Mouse (Mus musculus) kidney, postnatal 4 days (tissue): Measurements from ENCODE around the gene Gm20517.
"Not testable (repeated sequence)": the region's sequence is repeated elsewhere in the genome, so short reads cannot be mapped to it uniquely, and the experiment has no call there.

ENCODE experiments used
- DNase-seq, 2 experiments: peaks; one replicate each; pipeline ENCODE4 v3.0.0; 2021; ENCODE audit warnings: mixed read lengths in 2 of 2

Gene Gm20517

DNA sequence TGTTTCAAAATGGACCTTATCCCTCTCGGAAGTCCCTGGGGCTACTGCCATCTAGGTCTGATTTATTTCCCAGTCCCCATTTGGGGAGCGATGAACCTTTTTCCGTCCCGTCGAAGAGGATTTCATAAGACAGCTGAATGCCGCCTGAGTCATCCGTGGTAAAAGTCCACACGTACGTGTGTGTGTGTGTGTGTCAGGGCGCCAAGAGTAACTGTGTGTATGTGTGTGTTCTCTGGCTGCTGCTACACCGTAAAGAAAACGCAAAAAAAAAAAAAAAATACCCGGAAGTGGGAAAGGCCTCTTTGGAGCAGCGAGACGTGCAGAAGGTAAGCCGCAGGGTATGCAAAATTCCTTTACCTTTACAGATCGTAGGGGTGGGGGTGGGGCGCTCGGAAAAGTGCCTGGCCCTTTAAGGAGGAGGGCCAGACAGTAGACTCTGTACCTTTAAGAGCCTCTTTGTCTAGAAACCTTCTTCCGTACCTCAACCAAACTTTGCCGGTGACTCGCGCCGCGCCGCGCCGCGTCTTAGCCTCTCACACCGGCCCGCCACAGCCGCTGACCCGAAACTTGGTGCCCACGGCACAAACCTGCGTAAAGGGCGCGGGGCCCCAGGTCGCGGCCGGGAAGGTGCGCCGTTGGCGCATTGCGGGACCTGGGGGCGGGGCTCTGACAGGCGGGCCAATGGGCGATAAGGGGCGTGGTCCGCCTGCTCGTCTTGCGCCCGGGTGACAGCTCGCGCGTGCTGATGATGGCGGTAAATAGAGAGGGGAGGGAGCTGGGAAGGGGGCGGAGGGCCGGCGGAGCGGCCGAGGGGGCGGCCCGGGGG, 17.7 kb downstream of the Gm20517 start:
- DNase-seq: peak; percentile 97 to 98

DNA sequence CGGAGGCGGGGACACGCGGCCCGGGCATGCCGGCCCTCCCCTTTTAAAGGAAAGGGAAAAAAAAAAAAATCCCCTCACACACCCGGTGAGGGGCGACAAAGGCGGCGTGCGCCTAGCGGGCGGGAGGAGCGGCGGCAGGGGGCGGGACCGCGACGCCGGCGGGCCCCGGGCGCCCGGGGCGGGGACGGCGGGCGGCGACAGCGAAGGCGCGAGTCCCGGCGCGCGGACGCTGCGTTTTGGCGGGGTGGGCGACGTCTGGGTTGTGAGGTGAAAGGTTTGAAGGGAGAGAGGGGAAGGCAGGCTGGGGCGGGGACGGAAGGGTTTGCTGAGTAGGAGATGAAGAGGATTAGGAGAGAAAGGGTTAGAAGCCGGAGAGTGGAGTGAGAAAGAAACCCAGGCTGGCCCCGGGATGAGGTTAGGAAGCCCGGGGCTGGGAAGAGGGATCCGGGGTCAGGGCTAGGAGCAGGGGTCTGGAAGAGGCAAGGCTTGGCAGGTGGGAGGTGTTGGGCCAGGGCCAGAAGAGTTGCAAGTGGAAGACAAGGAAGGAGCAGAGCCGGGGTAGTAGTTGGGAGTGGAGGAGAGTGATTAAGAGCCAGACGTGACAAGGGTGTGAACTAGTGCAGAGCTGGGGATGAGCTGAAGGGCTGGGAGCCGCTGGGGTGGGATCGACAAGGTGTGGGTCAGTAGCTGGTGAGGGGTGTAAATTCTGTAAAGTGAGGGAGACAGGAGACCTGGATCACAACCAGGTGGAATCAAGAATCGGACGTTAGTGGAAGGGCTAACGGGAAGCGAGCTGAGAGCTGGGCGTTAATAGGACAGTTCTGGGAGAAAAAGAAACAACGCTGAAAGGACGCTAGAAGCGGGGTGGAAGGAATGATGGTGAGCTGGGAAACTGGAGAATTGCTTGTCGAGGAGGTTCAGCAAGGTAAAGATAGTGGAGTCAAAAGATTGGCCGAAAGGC, 18.6 kb downstream of the Gm20517 start:
- DNase-seq: no peak

DNA sequence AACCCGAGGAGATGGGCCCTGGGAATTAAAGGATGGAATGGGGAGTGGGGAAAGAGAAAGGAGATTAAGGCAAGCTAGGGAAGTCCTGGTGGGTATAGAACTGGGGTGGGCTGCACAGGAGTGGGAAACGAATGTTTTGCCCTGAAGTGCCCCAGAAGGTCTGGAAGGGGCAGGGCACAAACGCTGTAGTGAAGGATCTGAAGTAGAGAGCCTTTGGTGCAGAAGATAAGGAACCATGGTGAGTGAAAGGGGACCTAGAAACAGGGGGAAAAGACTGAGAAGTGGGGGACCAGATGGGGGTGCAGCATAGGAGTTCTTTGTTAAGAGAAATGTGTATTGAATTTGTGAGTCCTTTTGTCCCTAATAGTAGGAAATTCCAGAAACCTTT, 19.3 kb downstream of the Gm20517 start, which contains the start of gene Usp49:
Gene Usp49, plus strand, starts transcription at position 13 of the 388 bp plus-strand sequence.
- no peak for DNase-seq

DNA sequence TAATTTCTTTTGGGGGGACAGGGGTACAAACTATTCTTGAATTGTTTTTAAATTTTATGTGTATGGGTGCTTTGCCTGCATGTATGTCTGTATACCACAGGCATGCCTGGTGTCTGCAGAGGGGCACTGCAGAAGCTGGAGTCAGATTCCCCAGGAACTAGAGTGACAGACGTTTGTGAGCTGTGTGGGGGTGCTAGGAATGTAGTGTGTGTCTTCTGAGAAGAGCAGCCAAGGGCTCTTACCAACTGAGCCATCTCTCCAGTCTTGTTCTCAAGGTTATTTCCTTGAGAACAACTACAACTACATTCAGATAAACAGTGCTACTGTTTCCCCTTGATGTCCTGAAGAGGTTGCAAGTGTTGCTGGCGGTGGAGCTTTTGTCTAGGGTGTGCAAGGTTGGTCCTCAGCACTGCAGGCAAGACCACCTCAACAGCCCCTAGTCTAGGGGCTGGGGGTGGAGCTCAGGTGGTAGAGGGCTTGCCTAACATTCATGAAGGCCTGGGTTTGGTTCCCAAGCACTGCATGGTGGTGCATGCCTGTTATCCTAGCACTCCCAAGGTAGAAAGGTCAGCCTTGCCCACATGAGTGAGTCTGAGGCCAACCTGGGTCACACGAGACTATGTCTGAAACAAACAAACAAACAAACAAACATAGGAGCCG, 20.9 kb downstream of the Gm20517 start:
- DNase-seq: no peak

DNA sequence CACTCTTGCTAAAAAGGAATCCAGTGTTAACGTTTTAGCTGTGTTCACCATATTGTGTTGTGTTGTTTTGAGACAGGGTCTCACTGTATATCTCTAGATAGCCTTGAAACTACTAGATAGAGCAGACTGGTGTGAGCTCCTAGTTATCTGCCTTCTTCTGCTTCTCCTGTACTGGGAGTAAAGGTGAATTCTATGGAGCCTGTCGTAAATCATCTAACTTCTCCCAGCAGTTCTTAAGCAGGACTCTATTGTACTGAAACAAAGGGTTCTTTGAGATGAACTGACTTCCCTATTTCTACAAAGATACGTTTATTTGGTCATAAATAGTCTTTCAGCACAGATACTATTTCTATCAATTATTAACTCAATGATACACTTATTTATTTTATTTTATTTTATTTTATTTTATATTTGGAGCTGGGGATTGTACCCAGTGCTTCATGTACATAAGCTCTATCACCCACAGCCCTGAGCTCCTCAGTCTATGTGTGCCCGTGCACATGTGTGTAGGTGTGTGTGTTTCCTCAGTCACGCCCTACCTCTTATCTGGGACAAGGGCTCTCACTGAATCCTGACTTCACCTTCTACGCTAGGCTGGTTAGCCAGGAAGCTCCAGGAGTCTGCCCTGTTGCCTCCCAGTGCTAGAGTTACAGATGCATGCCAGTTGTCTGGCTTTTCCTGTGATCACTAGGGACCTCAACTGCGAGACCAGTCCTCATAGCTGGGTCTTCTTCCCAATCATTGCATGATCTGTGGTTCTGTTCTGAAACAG, 22.8 kb downstream of the Gm20517 start:
- DNase-seq: no peak

DNA sequence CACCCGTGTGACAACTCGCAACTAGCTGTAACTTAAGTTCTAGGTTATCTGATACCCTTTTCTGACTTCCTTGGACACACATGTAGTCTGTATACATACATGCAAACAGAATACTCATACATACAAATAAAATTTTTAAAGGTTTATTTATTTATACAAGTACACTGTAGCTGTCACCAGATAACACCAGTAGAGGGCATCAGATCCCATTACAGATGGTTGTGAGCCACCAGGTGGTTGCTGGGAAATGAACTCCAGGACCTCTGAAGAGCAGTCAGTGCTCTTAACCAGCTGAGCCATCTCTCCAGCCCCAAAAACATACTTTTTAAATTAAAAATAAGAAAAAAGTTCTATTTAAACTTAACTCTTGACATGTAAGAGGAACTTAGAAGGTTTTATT, 31.6 kb downstream of the Gm20517 start:
- DNase-seq: no peak

DNA sequence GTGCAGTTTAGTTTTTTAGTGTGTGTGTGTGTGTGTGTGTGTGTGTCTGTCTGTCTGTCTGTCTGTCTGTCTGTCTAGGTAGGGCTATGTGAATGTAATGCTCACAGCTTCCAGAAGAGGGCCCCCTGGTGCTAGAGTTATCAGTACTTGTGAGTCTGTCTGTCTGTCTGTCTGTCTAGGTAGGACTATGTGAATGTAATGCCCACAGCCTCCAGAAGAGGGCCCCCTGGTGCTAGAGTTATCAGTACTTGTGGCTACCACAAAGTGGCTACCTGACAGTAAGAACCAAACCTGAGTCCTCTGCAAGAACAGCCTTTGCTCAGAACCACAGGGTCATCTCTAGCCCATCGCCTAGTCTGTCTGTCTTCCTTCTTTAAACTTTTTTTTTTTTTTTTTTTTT, 35.3 kb downstream of the Gm20517 start:
- peak; percentile 73 to 83 for DNase-seq

DNA sequence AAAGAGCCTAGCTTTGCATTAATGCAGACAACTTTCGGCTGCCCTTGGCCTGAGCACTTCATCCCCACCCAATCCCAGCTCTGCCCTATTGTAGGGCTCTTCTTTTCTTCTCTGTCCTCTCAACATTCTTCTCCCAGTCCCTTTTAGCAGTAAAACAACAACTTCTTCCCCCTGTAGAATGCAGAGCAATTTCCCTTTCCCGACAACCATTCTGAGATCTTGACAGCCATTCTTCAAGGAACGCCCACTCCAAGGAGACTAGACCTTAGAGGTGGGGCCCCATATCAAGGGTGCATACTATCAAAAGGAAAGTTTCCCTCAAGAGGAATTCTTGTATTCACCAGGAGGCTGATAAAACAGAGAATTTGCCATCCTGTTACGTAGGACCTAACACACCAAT, 37.6 kb downstream of the Gm20517 start:
- DNase-seq: no peak

DNA sequence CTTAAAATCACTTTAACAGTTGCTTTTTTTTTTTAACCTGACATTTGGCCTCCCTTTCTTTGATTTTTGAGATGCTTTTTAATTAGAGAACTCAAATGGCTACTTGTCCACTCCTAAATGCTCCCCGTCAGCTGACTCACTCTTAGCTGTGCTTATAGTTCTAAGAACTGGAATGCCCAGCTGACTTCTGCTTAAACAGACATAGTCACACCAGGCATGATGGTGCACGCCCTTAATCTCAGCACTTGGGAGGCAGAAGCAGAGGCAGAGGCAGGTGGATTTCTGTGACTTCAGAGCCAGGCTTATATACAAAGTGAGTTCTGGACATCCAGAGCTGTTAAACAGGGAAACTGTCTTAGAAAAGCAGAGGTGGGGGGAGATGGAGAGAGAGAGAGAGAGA, 40.6 kb downstream of the Gm20517 start:
- DNase-seq: no peak

DNA sequence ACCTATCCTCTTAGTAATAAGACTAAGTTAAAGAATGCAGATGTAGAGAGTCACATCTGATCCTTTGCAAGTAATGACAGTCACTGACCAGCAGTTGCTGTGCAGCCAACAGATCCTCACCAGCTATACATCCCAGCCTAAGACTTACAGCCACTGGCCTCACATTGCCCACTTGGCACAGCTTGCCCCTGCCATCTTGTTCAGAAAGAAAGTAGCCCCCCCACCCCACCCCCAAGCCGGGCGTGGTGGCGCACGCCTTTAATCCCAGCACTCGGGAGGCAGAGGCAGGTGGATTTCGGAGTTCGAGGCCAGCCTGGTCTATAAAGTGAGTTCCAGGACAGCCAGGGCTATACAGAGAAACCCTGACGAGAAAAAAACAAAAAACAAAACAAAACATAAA, 43.0 kb downstream of the Gm20517 start:
- DNase-seq: not testable (repeated sequence)

DNA sequence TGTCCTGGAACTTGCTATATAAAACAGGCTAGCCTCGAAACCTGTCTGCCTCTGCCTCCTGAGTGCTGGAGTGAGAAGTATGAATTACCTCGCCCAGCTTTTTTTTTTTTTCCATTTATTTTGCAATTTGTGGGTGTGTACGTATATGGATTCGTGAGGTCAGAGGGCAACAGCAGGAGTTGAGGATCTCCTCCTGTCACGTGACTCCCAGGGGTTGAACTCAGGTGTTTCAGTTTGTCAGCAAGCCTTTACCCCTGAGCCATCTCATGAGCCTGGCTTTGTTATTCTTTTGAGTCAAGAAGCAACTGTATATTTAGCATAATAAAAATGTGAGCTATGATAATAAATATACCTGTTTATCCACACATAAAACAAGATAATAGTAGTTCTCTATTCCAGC, 44.3 kb downstream of the Gm20517 start:
- DNase-seq: no peak

DNA sequence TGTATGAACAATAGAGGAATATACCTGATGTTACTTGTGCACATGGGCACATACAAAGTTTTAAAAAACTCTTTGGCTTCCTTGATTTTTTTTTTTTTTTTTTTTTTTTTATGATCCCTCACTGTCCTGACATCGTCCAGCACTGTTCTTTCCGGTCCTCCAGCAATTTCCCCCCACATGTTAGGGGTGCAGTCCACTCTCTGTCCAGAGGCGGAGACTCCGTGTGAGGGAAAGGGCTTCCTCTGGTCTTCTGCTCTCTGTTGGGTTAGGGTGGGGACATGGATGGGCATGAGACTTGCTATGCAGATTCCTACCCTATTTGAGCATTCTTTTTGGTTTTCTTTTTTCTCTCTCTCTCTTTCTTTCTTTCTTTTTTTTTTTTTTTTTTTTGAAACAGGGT, 46.5 kb downstream of the Gm20517 start:
- DNase-seq: no peak

DNA sequence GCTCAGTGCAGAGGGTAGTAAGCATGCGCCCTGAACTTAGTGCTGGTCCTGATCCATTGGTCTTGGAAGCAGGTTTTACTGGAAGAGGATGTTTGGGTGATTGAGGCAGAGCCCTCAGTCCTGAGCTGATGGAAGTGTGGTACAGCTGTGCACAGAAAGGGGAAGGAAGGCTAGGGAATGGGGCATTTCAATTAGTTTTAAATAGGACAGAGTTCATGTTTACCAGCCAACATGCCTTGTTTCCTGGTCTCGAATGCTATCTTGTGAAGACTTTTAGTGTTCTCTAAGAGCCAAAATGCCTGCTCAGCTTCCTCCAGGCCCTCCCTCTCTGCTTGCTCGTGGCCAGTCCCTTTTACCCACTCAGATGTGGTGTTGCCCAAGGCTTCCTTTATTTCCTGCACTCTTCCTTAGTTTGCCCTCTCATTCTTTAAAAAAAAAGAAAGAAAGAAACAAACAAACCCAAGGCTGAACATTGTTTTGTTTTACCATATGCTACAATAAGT, 47.4 kb downstream of the Gm20517 start:
- no peak for DNase-seq

DNA sequence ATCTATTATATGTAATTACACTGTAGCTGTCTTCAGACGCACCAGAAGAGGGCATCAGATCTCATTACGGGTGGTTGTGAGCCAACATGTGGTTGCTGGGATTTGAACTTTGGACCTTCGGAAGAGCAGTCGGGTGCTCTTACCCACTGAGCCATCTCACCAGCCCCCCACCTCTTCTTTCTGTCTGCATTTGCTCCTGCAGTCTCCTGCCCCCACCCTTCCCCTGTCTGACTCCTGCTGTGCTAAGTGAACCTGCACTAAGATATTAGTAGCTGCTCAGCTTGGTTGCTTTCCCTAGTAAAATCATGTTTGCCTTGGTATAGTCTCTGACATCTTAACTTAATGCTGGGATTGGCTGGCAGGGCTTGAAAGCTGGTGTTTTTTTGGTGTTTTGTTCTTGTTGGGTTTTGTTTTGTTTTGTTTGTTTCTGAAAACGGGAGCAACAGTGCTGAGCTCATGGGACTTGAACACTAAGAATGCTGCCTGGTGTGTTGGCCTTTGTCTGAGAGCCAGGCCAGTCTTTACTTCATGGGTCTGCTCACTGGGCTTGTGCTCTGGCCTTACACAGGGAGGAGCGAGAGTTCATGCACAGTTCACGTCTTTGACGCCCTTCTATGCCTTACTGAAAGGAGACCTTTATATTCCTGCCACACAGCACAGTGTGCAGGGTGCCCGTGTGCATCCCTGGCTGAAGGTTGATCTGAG, 51.8 kb downstream of the Gm20517 start:
- DNase-seq: no peak

DNA sequence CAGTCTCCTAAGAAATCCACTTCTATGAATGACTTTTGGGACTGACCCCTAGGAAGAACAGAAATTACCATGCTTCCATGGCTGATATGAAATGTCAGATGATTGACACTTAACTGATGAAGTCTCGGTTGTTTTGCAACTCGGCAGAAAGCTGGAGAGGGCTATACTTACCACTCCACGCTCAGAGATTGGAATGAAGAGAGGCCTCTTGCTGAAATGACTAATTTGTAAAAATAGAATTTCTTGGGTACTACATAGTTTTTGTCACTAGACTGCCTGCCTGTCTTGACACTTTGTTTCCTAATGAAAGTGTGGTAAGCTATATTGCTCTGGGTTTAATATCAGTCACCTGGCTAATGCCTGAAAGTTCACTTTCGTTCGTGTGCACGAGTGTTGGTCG, 53.1 kb downstream of the Gm20517 start:
- DNase-seq: no peak

DNA sequence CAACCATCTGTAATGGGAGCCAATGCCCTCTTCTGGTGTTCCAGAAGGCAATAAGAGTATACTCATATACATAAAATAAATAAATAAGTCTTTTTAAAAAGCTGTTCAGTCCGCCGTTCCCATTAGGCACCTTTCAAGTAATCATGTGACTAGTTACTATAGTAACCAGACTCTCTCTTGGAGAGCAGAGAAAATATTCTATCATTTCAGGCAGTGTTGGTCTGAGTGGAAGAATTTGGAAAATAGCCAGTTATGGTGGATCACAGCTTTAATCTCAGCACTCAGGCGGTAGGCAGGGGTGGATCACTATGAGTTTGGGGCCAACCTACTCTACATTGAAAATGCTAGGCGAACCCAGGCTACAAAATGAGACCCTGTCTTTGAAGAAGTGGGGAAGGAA, 57.8 kb downstream of the Gm20517 start:
- no peak for DNase-seq

DNA sequence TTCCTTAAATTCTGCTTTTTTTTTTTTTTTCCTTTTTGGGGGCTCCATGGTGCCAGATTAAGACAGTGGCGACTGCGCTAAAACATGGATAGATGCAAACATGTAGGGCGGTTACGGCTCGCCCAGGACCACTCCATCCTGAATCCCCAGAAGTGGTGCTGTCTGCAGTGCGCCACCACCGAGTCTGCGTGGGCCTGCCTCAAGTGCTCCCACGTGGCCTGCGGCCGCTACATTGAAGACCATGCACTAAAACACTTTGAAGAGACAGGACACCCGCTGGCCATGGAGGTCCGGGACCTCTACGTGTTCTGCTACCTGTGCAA, 60.6 kb downstream of the Gm20517 start:
- no peak for DNase-seq

DNA sequence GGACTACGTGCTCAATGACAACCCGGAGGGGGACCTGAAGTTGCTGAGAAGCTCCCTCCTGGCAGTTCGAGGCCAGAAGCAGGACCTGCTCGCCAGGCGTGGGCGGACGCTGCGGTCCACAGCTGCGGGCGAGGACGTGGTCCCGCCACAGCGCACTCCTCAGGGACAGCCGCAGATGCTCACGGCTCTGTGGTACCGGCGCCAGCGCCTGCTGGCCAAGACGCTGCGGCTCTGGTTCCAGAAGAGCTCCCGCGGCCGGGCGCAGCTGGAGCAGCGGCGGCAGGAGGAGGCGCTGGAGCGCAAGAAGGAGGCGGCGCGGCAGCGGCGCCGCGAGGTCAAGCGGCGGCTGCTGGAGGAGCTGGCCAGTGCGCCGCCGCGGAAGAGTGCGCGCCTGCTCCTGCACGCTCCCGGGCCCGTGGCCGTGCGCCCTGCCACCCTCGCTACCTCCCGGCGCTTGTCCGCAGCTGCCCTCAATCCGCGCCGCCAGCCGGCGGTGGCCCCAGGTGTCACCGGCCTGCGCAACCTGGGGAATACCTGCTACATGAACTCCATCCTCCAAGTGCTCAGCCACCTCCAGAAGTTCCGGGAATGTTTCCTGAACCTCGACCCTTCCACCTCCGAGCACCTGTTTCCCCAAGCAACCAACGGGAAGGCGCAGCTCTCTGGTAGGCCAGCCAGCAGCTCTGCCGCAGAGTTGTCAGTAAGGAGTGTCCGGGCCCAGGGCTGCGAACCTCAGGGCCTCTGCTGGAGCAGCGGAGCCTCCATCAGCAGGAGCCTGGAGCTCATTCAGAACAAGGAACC, 61.1 kb downstream of the Gm20517 start:
- peak; percentile 79 to 88 for DNase-seq

DNA sequence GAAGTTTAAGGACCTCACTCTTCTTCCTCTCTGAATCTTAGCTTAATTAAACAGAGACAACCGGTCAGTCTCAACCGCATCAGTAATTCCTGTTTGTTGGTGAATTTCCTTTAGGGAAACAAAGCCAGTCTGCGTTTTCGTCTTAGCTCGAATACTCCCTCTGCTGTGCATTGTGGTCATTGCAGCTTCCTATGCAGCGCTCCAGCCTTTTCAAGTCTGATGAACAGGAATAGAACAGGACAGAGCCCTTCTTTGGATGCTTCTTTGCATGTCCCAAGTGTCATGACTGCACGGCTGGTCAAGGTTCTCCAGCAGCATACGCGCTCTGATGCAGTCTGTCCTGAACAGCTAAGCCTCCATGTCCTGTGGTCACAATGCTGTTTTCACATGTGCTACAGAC, 65.2 kb downstream of the Gm20517 start:
- peak; percentile 86 for DNase-seq

DNA sequence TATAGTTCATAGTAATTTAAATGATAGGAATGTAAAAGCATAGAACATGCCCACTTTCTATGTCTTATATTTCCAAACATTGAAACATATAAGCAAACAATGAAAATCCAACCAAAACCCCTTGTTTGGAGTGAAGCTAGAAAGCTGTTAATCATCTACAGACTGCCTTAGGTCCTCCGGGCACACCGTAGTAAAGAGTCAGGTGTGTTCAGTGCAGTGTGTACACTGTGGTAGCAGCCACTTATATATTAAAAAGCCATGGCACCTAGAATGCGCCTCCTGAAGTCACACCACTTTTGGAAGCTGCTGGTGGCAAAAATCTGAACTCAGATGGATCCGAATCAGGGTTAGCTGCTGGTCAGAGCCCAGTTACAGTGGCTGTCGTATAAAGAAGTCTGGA, 66.8 kb downstream of the Gm20517 start:
- DNase-seq: no peak

DNA sequence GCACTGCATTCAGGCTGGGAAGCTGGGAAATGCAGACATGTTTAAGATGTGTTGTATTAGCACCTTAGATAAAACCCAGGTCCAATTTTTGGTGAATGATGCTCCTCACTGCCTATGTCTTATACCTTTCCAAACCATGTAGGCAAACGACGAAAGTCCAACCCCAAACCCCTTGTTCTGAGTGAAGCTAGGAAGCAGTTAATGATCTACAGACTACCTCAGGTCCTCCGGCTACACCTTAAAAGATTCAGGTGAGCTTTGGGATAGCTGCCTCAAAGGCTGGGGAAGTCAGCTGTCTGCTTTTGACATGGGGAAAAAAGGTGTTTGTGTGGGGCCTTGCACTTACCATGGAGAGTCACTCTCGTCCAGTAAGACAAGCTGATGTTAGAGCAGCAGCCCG, 67.3 kb downstream of the Gm20517 start:
- DNase-seq: no peak
